Mouse (Mus musculus): Measurements from ENCODE around the gene Timp2.

Gene Timp2

DNA sequence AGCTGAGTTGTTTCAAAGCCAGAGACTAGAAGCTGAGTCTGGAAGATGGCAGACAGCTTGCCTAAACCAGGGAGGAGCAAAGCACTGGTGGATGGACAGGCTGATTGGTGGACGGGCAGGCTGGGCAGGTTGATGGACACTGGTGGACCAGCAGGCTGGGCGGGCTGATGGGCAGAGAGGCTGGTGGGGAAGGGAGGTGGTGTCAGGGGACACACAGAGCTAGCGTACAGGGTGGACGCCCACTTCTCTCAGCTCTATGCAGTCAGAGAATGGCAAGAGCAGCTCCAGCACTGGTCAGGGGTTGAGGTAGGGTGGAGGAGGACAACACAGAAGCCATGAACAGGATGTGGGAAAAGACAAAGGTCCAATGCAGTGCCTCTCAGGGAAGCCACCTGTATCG lies 13.7 kb upstream of the Timp2 start:
- peak; percentile 75 for DNase-seq

DNA sequence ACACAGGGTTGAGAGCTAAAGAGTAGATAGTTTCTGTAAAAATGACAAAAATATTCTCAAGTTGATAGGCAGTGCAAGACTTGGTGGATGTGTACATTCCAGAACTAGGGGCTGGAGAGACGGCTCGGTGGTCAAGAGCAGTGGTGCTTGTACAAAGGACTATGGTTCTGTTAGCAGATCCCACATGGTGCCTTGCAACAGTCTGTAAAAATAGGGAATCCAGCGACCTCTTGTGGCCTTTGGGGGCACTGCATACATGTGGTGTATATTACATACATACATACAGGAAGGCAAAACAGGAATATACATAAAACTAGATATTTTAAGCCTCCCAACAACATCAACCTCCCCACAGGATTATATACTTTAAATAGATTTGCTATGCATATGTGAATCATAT lies 12.8 kb upstream of the Timp2 start:
- peak; percentile 87 for DNase-seq

DNA sequence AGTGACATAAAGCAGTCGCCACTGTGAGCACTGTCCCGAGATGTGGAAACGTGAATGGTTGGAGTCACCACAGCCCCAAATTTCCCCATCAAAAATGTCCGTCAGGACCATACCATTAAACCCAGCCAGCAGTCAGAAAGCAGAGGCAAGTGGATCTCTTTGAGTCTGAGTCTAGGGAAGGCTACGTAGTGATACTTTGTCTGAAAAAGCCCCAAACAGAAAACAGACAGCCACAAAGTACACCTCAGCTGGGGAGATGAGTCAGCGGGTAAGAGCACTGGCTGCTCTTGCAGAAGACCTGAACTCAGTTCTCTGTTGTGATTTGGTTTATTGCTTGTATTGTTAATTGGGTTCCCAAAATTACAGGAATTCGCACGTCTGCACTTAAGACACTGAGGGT lies 11.0 kb upstream of the Timp2 start:
- DNase-seq = no peak

DNA sequence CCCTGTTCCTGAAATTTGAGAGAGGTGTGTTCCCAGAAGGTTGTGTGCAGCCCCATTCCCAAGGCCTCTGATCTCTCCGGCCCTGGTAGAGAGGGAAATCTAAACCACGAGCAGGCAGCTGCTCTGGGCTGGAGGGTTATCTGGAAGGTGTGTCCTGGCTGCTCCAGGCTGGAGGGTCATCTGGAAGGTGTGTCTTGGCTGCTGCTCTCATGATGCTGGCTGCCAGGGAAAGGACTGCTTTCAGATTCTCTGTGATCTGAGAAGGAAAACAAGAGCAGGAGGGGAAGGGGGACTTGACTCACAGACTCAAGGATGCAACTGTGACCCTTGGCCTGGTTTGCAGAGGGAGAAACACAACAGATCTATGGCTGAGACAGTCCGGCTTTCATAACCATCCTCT lies 10.6 kb upstream of the Timp2 start:
- DNase-seq = peak; percentile 93

DNA sequence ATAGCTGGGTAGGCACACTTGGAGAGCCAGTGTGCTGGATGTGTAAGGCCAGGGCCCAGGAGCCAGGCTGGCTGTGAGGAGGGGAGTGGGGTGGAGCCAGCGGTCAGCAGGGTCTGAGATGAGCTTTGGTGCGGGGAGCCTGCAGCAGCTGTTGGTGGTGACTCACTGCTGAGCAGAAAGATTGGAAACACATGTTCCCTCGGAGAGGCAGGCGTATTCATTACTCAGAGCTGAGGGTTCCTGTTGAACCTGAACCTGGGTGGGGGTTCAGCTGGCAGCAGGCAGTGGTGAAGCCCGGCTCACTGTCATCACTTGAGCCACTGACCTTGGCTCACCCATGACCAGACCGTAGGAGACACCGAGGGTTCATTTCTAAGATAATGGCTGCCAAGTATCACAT lies 9.6 kb upstream of the Timp2 start:
- DNase-seq = peak; percentile 98

DNA sequence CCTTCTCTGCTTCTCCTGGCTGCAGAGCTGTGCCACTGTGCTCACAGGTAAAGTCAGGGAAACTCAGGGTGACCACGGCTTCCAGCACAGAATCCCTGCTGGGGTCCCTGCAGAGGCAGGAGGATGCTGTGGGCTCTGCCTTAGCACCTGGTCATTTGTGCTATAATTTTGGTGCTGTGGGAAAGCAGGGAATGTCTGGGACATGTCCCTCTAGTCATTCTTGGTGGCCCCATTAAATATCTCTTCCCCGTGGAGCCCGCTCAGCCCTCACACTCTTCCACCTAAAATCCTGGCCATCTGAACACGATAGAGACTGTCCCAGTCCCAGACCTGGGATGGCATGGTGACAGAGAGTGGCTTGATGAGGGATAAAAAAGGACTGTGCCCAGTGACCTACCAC lies 8.5 kb upstream of the Timp2 start:
- DNase-seq = peak; percentile 92

DNA sequence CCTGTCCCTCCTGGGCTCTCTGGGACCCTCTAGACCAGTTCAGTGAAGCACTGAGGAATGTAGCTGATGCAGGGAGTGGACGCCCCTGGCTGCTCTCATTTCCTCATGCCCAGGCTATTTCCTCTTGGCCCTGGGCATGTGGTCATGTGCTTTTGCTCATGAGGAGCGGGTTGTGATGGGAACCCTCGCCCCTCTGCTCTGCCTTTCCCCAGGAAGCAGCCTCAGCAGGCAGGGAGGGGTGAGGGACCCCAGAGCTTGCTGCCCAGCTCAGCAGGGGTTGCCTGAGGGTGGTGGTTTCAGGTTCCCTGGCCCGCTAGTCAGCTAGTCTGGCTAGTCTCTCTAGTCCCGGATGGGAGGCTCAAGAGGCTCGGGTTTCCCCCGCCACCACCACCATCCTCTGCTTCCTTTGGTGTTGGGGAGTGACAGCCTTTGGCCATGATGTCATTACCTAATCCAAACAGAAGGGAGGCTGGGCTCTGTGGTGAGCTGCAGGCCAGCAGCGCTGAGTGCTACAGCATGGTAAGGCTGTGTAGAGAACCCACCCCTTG lies 7.5 kb upstream of the Timp2 start:
- peak; percentile 99 for DNase-seq

DNA sequence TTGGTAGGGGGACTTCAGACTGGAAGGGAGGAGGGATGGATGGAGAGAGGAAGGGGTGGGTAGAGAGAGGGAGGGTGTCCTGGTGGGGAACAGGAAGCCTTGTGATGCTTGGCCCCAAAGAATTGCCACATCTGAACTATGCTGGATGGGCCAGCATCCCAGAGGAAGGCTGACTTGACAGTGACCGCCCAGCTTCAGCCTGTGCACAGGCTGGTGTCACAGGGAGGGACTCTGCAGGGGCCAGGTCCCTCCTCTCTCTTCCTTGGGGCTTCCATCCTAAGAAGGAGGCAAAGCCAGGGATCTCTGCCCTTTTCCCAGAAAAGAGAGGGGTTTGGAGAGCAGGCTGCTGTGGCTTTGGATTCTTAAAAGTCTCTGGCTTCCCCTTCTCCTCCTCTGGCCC lies 7.0 kb upstream of the Timp2 start:
- peak; percentile 98 for DNase-seq

DNA sequence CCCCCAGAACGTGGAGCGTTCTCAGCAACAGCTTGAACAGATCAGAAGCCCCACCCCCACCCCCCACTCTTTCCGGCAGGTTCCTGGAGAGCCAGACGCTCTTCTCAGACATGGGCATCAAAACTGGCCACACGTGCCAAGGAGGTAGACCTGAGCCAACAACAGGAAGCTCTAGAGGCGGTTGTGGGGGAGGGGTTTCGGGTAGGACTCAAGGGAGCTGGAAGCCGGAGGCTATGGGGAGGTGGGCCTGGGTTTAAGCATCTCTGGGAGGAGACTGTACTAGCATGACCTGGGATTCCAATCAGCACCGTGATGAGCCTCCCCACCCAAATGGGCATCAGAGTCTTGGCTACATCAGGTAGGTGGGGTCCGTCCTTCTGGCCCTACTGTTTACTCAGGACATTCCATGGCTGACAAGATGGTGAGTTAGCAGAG lies 5.4 kb upstream of the Timp2 start:
- peak; percentile 97 for DNase-seq

DNA sequence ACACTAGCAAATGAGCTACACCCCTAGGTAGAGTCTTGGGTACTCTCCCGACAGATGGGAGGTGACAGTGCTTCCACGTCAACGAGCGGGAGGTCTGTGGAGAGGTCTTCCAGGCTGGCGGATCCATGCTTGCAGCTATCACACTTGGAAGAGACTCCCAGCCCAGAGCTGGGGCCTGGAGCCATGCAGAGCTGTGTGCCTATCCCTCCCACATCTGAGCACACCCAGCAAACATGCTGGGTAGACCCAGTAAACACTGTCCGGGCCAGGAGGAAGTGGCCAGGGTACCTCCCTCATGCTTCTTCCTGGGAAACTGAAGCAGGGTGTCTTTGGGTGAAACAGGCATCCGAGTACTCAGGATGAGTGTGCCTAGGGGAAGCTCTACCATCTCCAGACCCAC lies 5.0 kb upstream of the Timp2 start:
- DNase-seq = peak; percentile 98

DNA sequence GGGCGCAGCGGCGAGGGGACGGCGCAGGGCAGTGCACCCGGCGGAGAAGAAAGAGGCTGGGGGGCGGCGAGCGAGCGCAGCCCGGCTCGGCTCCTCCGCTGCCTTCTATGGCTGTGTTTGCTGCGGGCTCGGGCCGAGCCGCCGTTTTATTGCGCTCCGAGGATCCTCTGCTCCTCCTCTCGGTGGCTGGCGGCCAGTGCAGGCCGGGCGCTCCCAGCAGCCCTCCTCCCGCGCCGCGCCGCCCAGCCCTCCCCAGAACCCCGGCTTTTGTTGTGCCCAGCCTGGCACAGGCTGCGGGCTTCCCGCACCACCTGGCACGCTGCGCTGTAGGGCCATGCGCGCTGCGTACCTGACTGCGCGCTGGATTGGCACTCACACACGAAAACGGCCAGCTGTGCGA lies 335 bp downstream of the Timp2 start:
- peak; percentile 99 for DNase-seq

DNA sequence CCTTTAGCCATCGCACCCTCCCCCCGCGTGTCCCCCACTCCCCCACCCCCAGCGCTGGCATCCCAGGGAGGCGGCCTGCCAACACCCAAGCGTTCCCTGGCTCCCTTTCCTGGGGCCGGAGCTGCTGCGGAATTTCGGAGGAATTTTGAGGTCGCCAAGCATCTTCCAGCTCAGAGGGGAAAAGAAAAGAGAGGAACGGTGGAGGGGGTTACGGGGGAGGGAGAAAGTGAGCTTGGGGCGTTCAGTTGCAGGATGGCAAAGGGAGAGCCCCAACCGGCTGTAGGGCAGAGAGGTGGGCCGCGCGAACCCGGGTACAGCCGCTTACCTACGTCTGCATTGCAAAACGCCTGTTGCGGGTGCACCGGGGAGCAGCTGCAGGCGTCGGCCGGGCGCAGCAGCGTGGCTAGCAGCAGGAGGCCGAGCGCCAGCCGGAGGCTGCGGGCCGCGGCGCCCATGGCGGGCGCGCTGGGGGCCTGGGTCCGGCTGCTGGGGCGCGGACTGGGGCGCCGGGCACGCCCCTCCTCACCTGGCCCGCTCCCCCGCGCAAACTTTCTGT lies 826 bp downstream of the Timp2 start:
- peak; percentile 96 for DNase-seq

DNA sequence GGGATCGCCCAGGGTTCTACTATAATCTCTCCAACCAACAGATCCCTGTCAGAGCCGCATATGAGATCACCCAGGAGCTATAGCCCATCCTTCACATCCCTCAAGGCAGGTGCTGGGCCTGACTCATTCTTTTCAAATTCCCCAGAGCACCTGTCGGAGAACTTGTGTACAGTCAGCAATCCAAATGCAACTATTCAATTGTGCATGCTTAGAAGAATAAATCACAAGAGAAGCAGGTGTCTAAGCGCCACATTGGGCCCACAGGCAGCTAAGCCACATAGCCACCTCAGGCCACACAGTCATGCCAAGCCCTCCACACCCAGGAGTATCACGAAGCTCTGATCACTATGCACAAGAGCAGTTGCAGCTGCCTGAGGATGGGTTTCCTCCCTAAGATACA lies 6.0 kb downstream of the Timp2 start:
- DNase-seq = no peak

DNA sequence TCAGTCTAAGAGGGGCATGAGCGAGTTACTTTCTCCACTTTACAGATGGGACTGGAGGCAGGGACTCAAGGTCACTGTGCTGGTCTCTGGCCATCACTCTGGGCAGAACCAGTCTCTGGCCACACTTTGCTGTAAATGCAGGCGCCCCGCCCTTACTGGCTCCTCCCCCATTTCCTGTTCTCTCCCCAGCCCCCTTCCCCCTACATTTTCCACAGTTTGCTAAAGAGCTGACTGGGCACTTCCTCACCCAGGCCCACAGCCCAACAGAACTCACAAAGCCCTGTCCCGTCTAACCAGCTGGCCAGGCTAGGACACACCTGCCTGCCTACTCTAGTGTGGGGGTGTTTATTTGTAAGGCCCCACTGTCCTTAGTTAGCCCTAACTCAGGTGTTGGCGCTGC lies 6.7 kb downstream of the Timp2 start:
- DNase-seq = peak; percentile 98

DNA sequence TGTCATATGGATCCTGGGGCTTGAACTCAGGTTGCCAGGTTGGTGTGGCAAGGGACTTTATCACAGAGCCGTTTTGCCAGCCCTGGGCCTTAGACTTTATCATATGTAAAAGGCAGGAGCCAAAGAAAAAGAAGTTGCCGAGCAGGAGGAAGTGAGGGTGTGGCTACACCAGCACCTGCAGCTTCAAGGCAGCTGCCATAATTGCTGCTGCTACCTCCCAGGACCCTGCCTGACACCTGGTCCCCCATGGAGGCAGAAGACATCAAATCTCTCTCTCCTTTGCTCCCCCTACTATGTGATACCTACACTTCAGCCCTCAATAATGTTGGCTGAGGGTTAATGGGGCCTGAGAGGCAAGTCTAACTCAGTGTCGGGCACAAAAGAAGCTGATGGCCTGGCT lies 7.1 kb downstream of the Timp2 start:
- no peak for DNase-seq

DNA sequence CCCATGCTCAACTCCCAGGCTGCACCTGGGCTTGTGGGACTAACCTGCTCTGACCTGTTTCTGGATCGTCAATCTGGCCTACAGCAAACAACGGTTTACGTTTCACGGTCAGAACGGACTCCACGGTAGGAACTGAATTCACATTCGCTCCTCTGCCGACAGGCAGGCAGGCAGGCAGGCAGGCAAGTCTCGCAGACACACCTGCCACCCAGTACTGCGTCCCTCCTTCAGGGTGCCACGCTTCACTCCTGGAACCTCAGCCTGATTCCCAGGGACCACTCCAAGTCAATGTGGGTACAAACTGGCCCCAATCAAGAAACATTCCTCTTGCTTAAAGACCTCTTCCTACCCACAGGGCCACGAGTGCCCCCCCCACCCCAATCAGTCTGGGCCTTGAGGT lies 7.6 kb downstream of the Timp2 start:
- DNase-seq = no peak

DNA sequence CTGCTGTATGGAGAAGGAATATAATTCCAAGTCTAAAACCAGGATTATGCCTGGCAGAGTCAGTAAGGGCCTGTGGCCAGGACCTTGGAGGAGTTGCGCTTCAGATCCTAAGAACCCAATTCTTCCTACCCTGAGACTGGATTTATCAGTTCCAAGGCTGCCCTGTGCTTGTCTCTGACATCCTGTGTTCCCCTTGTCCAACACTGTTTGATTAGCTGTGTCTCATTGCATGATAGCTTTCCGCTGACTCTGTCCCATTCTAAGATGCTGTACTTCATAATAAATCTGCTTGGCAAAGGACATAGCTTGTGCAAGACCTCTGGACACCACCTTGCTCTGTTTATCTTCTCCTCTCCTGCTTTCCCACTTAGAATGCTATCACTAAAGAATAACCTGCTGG lies 8.1 kb downstream of the Timp2 start:
- no peak for DNase-seq

DNA sequence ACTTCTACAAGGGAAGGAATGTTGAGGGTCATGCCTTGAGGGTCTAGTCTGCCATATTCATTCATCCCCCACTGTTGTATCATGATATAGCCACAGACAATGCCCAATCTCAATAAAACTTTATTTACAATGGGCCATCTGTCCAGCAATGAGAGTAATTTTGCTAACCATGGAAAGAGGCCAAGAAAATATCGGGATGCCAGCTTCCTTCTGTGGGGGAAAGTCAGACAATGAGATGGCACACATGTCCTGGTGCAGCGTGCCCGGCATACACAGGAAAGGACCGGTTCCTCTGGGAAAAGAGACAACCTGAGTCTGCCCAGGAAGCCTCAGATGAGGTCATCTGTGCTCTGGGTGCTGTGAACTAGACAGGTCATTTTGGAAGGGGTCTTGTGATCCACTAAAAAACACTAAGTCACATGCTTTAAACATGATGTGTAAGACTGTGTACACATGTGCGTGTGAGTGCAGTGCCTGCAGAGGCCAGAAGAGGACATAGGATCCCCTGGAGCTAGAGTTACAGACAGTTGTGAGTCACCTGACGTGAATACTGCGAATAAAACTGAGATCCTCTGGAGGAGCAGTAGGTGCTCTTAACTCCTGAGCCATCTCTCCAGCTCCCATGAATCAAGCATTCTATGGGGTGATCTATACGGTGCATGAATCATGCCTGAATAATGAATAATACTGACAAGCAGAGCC lies 9.0 kb downstream of the Timp2 start:
- no peak for DNase-seq

DNA sequence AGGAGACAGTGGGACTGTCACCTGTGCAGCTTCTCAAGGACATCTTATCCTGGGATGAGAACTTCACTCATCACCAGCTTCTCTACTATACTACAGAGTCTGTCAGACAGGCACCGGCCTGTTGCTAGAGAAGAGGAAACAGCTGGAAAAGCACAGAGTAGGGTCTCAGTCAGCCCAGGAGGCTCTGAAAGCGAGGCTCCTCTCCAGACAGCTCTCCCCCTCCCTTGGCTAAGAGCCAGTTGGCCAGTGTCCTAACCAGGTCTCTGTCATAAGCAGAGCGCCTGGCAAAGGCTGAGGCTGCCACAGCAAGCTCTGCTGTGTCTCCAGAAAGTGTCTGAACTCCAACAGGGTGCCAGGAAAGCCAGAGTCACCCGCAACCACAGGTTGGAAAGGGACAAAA lies 9.8 kb downstream of the Timp2 start:
- no peak for DNase-seq

DNA sequence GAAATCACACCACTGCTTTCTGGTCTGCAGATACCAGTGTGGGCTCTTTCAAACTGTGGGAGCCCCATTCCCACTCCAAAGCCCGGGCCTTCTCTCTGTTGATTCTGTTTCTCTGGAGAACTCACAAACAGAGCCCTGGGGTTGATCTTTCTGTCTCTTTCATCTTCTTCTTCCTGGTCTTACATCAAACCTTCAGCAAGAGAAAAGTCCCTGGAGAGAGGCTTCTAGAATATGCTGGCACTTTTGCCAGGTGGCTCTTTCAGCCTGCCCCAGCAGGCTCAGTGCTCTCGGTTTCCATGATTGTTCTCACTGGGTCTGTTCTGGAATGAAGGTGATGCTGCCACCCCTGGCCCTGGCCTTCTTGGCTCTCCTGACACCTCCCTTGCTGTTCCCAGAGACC lies 11.9 kb downstream of the Timp2 start:
- no peak for DNase-seq

DNA sequence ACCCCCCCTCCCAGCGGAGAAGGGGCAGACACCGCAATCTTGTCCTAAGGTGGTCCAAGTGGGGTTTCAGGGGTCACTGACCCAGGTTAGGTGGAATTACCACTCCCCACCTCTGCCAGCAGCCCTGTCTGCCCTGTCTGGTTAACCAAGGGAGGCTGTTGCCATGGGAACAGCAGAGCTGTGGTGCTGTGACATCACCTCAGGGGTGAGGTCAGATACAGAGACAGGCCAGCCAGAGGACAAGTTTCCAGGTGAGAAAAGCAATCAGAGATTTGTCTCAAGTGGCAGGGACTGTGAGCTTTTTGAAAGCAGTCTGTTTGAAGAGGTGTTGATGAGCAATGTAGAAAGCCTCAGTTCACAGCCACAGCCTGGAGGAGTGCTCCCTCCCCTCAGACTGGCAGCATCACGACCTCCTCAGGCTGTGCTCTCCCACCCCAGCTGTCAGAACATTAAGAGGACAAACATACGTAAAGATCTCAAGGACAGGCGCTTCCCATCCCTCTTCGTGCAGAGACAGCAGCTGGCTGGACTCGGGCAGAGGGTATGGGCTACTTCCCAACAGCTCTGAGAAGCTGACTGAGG lies 13.0 kb downstream of the Timp2 start, which contains the start of gene Cep295nl:
Gene Cep295nl (minus strand): TSS at position 101 of the 582 bp plus-strand sequence.
- DNase-seq = no peak

DNA sequence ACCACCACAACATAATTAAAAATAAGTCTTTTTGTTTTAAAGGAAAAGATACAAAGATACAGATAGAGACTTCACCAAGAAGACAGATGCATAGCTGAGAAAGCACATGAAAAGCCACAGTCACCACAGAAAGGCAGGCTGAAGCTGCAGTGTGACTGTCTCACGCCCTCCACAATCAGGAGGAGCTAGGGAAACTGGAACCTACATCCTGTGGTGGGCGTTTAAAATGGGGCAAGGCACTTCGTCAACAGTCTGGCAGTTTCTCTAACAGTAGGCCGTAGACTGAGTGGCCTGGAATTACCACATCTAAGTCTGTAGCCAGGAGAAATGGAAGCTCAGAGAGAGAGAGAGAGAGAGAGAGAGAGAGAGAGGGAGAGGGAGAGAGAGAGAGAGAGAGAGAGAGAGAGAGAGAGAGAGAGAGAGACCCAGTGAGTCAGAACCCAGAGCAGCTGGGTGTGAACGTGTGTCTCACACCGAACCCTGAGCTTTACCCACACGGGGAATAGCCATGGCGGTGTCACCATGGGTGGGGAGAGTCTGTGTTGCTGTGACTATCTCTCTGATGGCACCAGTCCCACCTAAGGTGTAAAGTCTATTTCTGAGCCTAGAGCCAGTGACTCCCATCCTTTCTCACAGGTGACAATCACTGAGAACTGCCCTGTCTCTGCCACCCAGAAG lies 17.9 kb downstream of the Timp2 start:
- DNase-seq = no peak

DNA sequence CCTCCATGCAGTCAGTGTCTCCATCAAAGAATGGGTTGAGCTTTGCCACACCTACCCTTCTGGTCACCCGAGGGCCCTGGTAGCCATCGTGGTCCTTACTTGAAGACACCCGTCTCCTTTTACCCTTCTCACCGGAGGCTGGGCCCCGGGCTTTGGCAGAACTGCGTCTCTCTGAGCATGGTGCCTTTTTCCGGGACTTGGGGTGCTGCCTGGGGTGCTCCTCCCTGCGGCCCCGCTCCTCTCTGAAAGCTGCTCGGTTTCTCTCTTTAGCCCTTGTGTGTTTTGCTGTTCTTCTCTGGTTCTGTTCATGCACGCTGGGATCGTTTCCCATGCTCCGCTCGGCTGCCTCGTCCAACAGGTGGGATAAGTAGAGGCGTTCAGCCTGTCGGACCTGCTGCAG lies 22.1 kb downstream of the Timp2 start:
- DNase-seq = peak; percentile 91

DNA sequence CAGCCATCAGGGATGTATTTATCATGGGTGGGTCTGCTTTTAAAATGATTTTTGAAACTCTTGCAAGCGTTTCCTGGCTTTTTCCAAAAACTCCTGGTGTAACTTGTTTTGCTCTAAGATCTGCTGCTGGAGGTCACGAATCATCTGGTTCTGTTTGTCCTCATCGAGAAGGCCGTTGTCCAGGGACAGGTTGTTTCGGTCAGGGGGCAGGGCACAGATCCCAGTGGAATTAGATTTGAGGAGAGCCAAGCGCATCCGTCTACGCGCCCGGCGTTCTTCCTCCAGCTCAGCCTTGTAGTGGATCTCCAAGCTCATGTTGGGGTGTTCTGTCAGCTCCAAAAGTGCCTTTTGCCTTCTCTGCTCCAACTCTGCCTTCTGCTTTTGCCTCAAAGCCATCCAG lies 23.2 kb downstream of the Timp2 start:
- peak; percentile 96 for DNase-seq
